Mouse (Mus musculus): ENCODE data around the gene Psd. TPM values are rescaled to one million over a fixed set of nuclear protein-coding genes. Genes with fewer than 3 reads are reported as not detected.

Gene Psd
- polyA plus RNA-seq (2012; rRNA removed; ENCODE audit: low replicate concordance): 3.6 and 147 TPM in 2 replicates

GRCm38 (mm10) chr19:46326756-46327305, at the start of gene Psd:
Gene Psd, minus strand, starts transcription at chr19:46327156.

GRCm38 (mm10) chr19:46350168-46350932, 23.4 kb upstream of the Psd start, which contains the start of gene 2310034G01Rik:
Gene 2310034G01Rik, minus strand, starts transcription at chr19:46350302.

GRCm38 (mm10) chr19:46338331-46338936, 11.5 kb upstream of the Psd start, which contains the start of gene Cuedc2:
Gene Cuedc2, minus strand, starts transcription at chr19:46338702.

GRCm38 (mm10) chr19:46328081-46329030, 1.4 kb upstream of the Psd start, which contains the start of gene Fbxl15:
Gene Fbxl15, plus strand, starts transcription at chr19:46328184.

GRCm38 (mm10) chr19:46304216-46304841, 22.6 kb downstream of the Psd start, which contains the start of gene Nfkb2:
Gene Nfkb2, plus strand, starts transcription at chr19:46304320.

Other genes starting within 250 kb of the Psd start
- gene Elovl3, start 195.3 kb downstream of the Psd start, polyA plus RNA-seq (2012; rRNA removed; ENCODE audit: low replicate concordance): 1.5 and 3.5 TPM in 2 replicates
- 0.64 TPM in 1 of 2 replicates, not detected in the other for gene Pitx3, start 178.8 kb downstream of the Psd start, polyA plus RNA-seq (2012; rRNA removed; ENCODE audit: low replicate concordance)
- 69.7 and 96.3 TPM in 2 replicates for gene Gbf1, start 174.6 kb downstream of the Psd start, polyA plus RNA-seq (2012; rRNA removed; ENCODE audit: low replicate concordance)
- gene Nfkb2, start 22.8 kb downstream of the Psd start, polyA plus RNA-seq (2012; rRNA removed; ENCODE audit: low replicate concordance): 33.0 and 51.7 TPM in 2 replicates
- gene Fbxl15, start 1.0 kb upstream of the Psd start, polyA plus RNA-seq (2012; rRNA removed; ENCODE audit: low replicate concordance): 16.6 and 17.1 TPM in 2 replicates
- gene Cuedc2, start 11.5 kb upstream of the Psd start, polyA plus RNA-seq (2012; rRNA removed; ENCODE audit: low replicate concordance): 78.4 and 113 TPM in 2 replicates
- 12.0 and 18.0 TPM in 2 replicates for gene Mfsd13a, start 14.0 kb upstream of the Psd start, polyA plus RNA-seq (2012; rRNA removed; ENCODE audit: low replicate concordance)
- gene 2310034G01Rik, start 23.1 kb upstream of the Psd start, polyA plus RNA-seq (2012; rRNA removed; ENCODE audit: low replicate concordance): 1.2 and 1.3 TPM in 2 replicates
- gene Actr1a, start 68.6 kb upstream of the Psd start, polyA plus RNA-seq (2012; rRNA removed; ENCODE audit: low replicate concordance): 128 and 152 TPM in 2 replicates
- 25.2 and 34.3 TPM in 2 replicates for gene Sufu, start 69.7 kb upstream of the Psd start, polyA plus RNA-seq (2012; rRNA removed; ENCODE audit: low replicate concordance)
- gene Trim8, start 174.5 kb upstream of the Psd start, polyA plus RNA-seq (2012; rRNA removed; ENCODE audit: low replicate concordance): 35.6 and 44.1 TPM in 2 replicates
- gene Arl3, start 246.0 kb upstream of the Psd start, polyA plus RNA-seq (2012; rRNA removed; ENCODE audit: low replicate concordance): 31.8 and 31.9 TPM in 2 replicates
- gene Sfxn2, start 246.2 kb upstream of the Psd start, polyA plus RNA-seq (2012; rRNA removed; ENCODE audit: low replicate concordance): 8.4 and 10.4 TPM in 2 replicates